Mouse (Mus musculus) olfactory bulb, adult 2 months (tissue): Measurements from ENCODE around the gene Pkdrej.

Experiments used
- CTCF ChIP-seq: fragments of 200-500 bp; IDR thresholded peaks from 2 replicates; pipeline ENCODE4 v1.5.1; 2012; ENCODE audit warnings: low read depth, mild to moderate bottlenecking, low read length, moderate library complexity; ENCODE audit not compliant: insufficient read depth
- POLR2A ChIP-seq: fragments of 200-500 bp; IDR thresholded peaks from 2 replicates; pipeline ENCODE4 v1.6.1; 2012; ENCODE audit warnings: mild to moderate bottlenecking, low read depth, low read length, moderate library complexity; ENCODE audit not compliant: insufficient read depth

GRCm38 (mm10) chr15:85776771-85777170 is 44.8 kb downstream of the Pkdrej start:
- no peak for TF ChIP-seq POLR2A
- TF ChIP-seq CTCF = no peak
